Mouse (Mus musculus): Measurements from ENCODE around the gene Akap10.

The Akap10 gene

GRCm38 (mm10) chr11:61839182-61839581, 90.9 kb downstream of the Akap10 start:
- ATAC-seq (ENCODE audit: insufficient number of reproducible peaks, low FRiP score, low TSS enrichment): no peak
